Mouse (Mus musculus): Measurements from ENCODE around the gene Tomm40. TPM values are rescaled to one million over a fixed set of nuclear protein-coding genes. Genes with fewer than 3 reads are reported as not detected.
A peak's percentile ranks its signal among the peaks of the same experiment; 100 is the strongest.

Tomm40 gene
- polyA plus RNA-seq (2017; shearing (Covaris generic)) = 10 to 100 TPM in 1 of 2 experiments, 1 to 10 TPM in 1; 5.7 to 11.7 TPM

- ATAC-seq = peak; percentile 90
These were observed at the start of gene Tomm40 for GRCm38 (mm10) chr7:19715239-19716054. TSS of gene Tomm40 (minus strand) at chr7:19715438.

GRCm38 (mm10) chr7:19764581-19764980 lies 49.3 kb upstream of the Tomm40 start:
- ATAC-seq = no peak

DNA sequence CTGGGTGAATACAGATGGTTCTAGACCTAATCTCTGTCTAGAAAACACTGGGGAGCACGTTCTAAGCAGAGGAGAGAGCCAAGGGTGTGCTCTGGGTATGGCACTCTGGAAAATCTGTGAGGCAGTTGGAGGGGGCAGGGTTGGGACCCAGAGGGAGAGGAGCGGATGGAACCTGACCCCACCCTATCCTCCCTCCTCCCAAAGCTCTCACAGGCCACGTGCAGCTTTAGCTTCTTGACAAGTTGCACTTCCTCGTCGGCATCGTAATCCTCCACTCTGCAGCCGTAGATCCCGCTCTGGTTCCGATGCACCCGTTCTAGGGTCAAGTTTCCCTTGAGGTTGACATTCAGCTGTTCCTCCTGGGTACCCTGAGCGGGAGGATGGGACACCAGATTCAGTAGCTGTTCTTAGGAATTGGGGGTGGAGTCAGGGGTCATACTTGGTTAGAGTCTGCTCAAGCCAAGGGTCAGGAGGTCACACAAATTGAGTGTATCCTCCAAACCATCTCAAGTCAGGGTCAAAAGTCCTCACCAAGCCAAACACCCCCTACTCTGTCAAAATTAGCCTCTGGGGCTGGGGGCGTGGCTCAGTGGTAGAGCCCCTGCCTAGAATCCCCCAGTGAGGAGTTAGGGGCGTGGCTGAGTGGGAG lies 48.7 kb upstream of the Tomm40 start:
- no peak for ATAC-seq

DNA sequence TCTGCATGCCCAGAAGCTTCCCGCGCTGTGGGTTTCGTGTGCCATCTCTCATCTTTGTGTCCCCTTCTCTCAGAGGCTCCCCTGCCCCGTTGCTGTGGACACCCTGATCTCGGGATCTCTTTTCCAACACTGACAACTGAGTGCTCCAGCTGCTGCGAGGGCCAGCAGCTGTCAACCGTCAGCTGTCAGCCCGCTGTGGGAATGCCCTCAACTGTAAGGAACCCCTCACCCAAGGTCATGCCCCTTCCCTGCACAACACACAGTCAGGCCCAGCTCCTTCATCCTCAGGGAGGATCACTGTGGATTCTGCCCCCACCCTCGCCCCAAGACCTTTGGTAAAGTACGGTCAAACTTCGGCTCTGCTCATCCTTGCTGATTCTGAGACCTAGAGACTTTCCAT lies 47.0 kb upstream of the Tomm40 start:
- no peak for ATAC-seq

GRCm38 (mm10) chr7:19760021-19760420 lies 44.8 kb upstream of the Tomm40 start:
- ATAC-seq = no peak

DNA sequence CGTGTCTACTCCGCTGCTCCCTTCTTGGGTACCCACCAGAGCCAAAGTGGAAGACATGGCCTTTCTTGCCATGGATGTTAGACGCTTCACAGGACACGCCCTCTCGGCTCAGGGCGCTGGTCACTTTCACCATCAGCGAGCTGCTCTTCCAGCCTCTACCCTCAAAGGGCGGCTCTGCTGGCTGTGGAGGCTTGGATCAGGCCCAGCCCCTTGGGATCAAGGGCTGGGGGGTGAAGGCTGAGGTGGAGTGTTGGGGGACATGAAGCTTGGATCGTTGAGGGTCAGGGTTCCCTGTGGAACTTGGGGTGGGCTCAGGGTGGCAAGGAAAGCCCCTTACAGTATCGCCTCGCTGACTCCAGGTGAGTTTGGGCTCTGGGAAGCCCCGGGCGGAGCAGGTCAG lies 43.4 kb upstream of the Tomm40 start:
- ATAC-seq = no peak

GRCm38 (mm10) chr7:19755851-19756786 lies 40.9 kb upstream of the Tomm40 start:
- no peak for ATAC-seq

GRCm38 (mm10) chr7:19755008-19755407 lies 39.8 kb upstream of the Tomm40 start:
- no peak for ATAC-seq

DNA sequence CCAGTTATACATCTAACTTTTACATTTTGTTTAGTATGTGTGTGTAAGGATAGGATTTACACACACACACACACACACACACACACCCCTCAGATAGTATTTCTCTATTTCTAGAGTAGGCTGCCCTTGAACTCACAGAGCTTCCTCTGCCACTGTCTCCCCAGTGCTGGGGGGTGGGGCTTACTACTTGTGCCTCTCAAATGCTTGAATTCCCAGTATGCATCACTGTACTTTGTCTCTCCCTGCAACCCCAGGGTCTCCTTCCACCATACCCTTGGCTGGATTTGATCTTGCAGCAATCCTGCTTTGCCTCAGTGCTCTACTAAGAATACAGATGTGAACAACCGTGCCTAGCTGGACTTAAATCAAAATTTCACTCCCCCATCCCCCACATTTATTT lies 38.8 kb upstream of the Tomm40 start:
- no peak for ATAC-seq

GRCm38 (mm10) chr7:19753587-19753986 lies 38.3 kb upstream of the Tomm40 start:
- no peak for ATAC-seq

GRCm38 (mm10) chr7:19752652-19753051 lies 37.4 kb upstream of the Tomm40 start:
- no peak for ATAC-seq

- ATAC-seq = no peak
These were observed 35.8 kb upstream of the Tomm40 start for GRCm38 (mm10) chr7:19751070-19751383.

- ATAC-seq = peak; percentile 50
These were observed 35.2 kb upstream of the Tomm40 start, which contains the start of gene Nectin2 for GRCm38 (mm10) chr7:19750217-19751069. TSS of gene Nectin2 (minus strand) at chr7:19750483.

DNA sequence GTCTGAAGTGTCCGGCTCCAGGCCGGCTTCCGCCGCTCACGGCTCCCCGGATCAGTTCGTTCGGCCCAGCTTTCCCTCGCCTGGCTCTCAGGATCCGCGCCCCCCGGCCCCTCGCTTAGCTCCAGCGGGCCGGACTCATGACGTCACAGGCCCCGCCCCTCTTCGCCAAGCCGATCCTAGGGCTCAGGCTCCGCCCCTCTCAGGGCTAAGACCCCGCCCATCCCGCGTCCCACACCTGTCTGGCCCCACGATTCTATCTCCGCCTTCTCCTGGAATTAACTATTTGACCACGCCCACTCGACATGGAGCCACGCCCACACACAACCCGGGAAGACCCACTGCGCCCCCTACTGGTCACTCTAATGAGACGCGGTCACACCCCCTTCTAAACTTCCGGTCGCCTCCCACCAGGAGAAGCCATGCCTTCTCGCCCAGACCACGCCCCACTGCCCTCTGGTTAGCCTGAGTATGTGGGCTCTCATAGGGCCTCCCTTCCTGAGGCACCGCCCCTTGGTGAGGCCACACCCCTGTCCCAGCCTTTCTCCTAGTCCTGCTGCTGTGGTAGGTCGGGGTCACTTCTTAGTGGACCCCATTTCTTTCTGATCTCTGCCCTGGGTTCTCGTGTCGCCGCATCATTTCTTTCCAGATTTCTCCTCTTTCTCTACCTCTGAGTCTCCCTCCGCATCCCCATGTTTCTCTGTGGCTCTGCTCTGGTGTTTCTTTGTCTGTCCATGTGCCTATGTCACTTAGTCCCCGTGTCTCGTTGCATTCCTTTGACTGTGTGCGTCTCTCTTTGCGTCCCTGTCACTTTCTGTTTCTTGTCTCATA lies 34.4 kb upstream of the Tomm40 start:
- peak; percentile 82 for ATAC-seq

GRCm38 (mm10) chr7:19748219-19749195 lies 33.3 kb upstream of the Tomm40 start:
- no peak for ATAC-seq

DNA sequence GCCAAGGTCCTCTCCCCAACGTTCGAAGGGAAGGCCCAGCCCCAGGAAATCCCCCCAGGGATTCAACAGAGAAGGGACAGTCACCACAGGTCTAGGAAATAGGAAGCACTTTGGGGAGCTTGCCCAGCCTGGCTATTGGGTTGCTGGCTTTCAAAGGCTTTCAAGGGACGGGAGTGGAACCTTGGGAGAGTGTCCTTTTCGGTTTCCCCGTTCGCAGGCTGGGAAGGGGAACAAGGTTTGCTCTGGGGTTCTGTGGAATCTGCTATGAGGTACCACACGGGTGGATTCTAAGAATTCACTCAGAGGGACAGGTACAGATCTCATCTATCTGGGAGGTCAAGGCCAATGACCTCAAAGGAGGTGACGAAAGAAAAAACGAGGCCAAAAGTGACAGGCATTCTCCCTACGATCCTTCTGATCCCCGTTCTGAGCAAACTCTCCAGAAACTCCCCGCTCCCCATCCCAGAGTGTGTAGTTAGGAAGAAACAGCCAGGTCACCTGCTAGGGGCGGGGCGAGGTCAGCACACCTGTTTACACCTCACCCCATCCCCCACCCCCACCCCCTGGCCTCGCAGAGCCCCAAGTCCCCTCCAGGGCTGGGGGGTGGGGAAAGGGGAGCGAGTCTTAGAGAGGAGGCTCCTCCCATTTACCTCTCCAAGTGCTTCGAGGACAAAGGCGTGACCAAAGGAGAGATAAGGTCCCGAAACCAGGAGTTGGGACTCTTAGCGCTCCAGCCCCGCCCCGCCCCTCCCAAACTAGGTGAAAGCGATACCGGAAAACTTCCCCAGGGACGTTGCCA lies 32.4 kb upstream of the Tomm40 start:
- no peak for ATAC-seq

DNA sequence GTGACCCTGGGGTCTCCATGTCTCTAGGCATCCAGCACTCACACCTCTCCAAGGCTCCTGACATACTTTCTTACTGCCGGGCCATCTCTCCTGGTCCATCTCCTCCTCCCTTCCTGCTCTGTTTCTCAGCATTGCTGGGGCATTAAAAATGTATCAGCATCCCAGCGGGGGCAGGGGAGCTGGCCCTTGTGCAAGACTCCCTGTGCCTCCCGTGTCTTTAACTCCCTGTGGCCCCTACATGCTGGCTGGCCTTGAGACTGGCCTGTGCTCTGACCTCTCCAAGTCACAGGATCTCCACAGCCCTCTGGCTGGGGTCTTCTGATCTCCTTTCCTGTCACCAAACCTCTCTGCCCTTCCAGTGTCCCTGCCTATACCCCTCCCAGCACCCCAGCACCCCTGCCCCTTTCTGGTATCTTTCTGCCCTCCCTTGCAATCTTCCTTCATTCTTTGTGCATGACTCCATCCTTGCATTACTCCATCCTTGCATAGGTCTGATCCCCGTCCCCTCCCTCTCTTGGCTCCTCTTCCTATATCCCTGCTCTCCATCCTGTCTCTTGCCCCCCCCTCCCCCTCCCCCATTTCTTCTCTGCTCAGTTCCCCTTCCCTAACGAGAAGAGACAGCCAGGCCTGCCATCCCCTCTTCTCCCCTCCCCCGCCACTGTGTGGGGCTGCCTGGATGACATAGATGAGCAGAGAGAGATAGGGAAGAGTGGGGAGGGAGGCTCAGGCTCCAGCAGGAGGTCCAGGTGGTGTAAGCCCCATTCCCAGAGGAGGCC lies 31.4 kb upstream of the Tomm40 start:
- no peak for ATAC-seq

- ATAC-seq = no peak
These were observed 30.7 kb upstream of the Tomm40 start for GRCm38 (mm10) chr7:19745971-19746370.
